Mouse (Mus musculus): Measurements from ENCODE around the gene Myocd.
A peak's percentile ranks its signal among the peaks of the same experiment; 100 is the strongest.

The Myocd gene

DNA sequence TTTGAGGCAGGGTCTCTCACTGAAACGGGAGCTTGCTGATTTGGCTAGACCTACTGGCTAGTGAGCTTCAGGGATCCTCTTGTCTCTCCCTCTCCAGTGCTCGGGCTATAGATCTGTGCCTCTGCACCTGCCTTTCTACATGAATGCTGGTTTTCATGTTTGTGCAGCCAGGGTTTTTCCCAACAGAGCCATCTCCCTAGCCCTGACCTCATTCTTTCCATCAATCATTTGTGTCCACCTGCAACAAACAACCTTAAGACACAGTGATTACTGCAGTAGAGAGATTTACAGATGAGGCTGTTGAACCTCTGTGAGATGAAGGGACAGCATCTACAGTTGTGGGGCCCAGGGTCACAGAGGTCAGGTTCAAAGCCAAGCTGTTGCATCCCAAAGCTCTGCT is 56.0 kb downstream of the Myocd start:
- no peak for DNase-seq

DNA sequence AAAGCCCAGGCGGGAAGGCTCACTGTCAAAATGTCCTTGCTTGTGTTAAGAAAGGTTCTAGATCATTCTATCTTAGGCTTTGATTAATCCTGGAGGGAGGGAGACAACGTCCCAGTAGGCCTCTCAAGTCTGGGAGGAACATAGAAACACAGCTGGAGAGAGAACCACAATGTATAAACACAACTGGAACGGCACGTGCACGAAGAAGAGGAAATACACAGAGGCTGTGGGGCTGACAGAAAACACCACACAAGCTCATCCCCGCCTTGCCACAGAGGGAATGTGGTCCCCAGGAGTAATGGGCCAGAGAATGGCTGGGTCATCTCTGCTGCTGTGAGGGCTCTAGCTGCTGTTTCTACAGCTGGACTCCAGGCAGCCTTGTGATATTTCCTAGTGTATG is 58.1 kb downstream of the Myocd start:
- DNase-seq = no peak

DNA sequence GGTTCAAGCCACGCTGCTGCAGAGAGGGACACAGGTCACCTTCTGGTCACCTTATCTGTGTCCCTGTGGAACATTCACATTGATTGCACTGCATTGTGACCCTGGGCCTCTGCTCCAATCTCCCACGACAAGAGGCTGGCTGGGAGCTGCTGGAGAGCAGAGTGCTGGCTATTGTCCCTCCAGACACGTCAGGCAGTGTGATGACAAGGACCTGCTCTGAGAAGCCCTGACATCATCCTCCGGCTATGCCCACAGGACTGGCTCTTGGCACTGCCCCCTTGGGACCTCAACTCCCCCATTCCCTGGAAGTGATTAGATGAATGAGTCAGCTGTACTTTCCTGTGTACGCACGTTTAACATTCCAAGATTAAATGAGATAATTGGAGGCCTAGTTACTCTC is 60.3 kb downstream of the Myocd start:
- peak; percentile 43 for DNase-seq

DNA sequence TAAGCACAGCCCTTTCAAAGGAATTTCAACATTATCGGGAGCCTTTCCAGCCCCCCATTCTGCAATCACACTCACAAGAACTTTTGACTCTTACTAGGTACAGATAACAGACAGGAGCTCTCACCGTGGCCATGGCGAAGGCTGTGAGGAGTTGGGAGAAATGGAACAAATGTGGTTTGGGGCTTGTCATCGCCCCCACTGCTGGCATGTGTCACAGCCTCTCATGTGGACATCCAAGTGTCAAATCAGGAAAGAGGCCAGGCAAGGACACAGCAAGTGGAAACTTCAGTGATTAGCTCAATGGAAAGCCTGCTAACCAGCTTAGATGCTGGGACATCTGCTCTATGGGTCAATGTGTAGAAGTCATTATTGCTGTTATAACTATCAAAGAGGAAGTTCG is 64.5 kb downstream of the Myocd start:
- peak; percentile 67 for DNase-seq

DNA sequence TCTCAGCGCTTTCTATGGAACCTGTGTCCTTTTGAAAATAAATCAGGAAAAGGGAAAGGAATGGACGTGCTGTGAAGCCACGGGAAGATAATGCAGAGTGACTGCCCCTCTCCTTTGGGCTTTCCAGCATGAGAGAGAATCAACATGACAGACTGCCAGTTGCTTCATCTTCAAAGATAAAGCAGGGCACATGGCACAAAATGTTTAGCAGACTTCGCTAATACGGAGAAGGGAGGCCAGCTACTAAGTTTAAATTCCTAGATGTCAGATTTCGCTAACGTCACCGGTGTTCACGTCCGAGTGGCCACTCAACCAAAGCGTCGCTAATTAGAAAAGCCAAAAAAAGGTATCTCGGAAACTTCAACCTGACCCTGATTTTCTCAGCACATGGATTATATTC is 65.1 kb downstream of the Myocd start:
- DNase-seq = peak; percentile 67

DNA sequence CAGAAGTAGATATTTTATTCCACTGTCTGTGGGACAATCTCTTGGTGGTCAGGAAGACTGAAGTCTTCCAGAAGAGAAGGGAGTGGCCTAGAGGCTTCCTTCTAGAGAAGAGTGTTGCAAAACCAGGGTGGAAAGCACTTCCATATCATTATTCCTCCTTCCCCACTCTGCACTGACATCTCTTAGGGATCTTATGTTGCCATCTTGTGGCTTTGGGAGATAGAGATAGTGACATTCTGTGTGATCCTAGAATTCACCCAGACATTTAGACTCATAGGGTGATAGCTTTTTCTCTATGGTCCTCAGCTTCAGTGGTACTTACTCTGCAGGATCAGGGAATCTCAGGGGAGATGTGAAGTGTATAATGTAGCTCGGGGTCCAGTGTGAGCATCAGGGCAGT is 66.8 kb downstream of the Myocd start:
- DNase-seq = no peak

DNA sequence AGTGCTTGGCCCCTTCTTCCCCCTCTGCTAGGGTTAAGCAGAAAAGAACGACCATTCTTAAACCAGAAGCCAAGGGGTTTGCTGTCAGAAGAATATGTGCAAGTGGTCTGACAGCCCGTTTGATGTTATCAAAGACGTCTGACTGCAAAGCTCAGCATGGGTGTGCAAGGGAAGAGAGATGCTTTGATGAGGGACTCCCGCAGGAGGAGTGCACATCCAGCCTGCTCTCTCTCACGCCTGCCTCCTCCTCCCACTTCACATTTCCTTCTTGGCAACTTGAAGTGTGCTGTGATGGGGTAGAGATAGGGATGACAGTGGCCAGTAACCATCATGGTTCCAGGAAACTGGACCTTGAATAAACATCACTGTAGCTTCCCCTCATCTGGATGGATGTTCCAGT is 67.6 kb downstream of the Myocd start:
- DNase-seq = no peak

DNA sequence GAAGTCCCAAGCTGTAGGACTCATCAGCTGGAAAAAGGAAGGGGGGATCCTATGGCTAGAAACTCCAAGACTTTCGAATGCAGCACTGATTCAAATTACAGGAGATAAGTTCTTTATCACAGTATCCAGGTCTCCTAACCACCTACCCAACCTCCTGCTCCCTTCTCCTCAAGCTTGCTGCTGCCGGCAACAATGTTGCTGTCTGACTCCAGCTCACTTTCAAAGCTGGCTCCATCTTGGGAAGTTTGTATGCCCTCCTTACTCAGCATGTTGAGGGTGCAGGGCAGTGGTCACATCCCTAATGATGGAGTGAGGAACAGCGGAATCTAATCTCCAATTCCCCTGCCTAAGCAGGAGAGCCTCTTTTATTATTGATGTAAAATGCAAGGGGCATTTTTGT is 71.8 kb downstream of the Myocd start:
- no peak for DNase-seq

DNA sequence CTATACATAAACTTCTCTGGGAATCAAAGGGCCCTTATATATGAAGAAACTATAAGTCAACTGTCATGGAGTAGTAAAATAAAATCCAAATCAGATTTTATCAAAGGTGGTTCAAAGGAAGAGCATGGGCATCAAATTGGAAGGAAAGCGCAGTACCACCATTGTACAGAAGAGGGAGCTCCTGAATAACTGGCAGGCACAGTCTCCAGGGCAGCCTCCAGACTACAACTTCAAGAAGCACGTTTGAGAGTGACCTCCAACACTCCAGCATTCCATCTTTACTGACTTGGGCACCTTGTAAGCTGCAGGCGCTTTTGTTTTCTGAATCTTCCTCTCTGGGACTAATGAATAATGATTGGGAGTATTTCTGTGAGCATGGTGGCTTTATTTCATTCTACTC is 72.5 kb downstream of the Myocd start:
- DNase-seq = peak; percentile 80

DNA sequence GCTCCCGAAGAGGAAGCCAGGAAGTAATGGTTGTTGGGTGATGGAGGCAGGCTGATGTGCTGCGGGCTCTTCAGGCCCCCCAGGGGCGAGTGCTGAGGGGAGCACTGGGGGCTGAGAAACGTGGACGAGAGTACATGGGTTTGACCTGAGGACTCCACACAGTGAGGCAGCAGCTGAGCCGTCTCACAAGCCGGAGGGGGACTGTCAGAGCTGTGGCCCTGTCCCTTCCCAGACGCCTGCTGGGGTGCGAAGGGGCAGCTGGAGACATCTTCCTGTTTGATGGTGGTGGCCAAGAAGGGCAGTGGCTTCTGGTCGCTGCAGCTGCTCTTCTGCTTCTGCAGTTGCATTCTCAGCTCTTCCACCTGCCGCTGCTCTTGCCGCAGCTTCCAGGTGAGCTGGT is 82.8 kb downstream of the Myocd start:
- no peak for DNase-seq

DNA sequence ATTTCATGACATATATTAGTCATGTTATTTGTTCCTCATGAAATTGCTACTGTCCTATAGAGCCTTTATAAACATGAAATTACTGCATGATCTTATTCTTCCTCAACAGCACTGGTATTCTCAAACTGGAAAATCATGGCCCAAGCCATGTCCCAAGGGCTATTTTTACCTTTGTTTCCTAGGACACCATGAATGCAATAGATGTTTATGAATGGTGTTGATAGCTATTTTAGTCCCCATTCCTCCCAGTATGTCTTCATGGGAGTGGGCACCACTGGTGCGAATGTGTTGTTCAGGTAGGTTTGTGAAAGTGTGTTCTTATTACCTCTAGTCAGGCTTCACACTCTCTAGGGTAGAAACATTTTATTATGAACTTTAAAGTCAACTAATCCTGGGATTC is 84.7 kb downstream of the Myocd start:
- DNase-seq = no peak

DNA sequence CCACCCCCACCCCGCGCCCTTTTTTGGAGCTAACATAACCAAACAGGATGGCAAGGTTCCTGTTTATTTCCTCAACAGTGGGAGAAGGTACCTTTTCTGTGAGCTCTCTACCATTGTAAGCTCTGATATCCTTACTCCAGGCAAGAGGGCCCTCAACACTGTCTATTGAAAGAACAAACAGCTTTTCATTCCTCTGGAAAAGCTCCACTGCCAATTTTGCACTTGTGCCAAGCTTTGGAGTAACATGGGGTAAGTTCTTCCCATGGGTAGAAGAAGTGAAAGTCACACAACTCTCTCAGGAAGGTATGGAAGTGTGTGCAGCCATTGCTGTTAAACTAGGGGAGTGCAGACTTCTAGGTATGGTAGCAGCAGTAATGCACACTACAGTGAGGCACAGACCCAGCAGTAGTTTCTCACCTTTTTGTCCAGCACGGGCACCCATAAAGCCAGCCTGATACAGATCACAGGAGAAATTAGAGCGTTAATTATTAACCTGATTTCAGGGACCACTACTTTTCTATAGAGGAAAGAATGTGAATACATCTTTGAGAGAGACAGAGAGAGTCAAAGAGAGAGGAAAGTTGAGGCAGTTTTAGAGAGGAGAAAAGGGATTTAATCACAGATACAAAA is 99.6 kb downstream of the Myocd start:
- DNase-seq = no peak

DNA sequence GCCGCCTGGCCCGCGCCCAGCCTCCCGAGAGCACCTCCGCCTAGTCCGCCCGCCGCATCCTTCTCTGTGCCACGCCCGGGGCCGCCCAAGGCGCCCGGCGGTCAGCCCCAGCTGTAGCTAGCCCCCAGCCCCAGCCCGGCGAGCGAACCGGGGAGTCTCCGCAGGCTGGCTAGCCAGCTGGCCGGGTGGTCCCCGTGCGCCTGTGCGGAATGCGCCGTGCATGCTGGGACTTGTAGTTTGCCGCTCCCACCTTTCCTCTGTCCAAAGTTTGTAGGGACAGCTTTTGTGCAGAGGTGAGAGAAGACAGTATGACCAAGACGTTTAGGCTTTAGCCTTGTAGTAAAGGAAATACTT is 107.0 kb downstream of the Myocd start, which contains the start of gene Arhgap44:
Gene Arhgap44, minus strand, starts transcription at position 195 of the 354 bp plus-strand sequence.
- DNase-seq = peak; percentile 81

DNA sequence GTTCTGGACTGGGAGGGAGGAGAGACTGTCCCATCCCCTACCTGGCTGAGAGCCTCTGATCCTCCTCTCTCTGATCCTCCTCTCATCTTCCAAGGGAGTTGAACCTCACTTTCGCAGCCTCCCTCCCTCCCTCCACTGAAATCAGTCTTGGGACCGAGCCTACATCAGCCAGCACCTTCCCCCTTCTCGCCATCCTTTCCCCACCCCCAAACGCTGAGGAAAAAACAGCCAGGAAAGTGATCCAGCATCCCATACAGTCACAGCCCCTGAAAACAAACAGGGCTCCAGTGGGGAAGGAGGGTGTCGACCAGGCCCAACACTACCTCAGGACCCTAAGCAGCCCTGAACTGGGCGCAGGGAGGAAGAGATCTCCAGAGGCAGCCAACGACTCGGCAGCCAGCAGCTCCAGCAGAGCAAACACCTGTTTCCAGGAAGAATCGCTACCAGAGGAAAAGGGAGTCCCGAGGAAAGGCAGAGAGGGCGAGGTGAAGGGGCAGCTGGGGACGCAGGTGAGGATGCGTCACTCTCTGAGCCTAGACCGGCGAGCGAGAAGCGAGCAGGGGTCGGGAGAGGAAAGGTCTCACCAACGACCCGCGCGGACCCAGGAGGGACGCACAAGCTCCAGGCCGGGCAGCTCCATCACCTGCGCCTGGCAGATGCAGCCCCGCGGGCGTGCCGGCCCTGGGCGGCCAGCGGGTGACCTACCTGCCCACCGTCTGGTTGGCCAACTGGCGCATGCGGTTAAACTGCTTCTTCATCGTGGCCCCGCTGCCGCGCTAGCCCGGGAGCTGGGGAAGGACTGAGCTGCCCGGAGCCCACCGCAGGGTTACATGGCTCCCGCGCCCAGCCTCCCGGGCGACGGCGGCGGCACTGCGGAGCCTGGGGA is 107.7 kb downstream of the Myocd start:
- DNase-seq = no peak

DNA sequence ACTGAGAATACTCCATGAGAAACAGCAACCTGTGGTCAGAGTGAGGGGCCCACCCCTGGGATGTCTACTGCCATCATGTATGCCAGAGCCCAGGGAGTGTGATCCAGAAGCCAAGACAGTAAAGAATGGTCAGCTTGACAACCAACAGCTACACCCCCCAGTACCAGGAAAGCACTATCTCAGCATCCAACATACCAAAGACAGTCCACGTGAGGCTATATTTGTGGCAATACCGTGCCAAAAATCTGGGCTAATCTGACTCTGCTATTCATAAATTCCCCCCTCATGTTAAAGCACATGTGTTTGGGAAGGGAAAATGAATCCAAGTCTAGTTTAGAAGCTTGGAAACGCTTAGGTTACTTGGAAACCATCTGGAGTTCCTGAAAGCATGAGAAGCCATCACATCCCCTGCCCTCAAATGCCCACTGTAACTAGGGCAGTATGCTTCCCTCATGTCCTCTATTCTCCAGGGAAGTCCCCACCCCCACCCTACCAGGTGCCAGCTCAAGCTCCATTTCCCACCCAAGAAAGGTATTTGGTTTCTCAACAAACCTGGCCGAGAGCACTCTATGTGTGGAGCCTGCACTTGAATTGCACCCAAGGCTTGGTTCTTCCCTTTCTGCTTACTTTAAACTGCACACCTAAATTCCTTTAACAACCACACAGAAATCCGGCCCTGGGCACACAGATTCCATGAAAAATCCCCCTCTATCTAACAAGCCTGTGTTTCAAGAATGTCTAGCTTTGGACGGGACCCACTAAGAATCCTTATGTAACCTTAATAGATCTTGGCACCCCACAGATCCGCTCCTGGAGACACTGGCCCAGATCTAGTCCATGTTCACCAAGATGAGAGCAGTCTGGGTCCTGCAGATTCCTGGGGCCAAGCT is 108.6 kb downstream of the Myocd start:
- no peak for DNase-seq

DNA sequence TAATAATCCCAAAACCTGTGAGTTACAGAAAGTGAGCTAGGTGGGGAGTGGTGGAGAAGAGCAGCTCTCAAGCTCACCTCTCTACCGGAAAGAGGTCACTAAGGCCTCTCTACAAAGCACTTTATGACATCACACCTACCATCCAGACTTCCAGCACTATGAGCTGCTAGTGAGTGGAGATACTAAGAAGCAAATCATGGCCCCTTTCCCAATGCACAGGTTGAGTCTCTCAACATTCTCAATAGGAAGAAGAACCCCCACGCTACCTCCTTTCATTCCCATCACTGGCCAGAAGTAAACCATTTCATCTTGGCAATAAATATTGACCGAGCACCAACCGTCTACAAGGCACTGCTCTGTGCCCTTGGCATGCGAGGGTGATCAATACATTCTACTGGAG is 110.0 kb downstream of the Myocd start, which contains the start of gene 1700086D15Rik:
Gene 1700086D15Rik, minus strand, starts transcription at position 101 of the 400 bp plus-strand sequence.
- no peak for DNase-seq

DNA sequence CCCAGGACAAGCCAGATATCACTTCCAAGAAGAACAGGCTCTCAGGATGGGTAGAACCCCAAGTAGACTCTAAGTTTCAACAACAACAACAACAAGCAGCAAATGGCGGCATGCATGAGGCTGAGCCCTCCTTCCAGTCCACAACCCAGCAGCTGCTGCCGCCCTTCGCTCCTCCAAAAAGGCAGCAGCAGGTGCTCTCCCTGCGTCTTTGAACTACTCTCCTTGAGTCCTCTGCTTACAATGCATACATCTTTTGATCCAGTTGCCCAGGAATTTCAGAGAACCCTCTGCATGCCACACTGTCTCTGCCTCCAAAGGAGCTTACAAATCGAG is 111.2 kb downstream of the Myocd start:
- no peak for DNase-seq

DNA sequence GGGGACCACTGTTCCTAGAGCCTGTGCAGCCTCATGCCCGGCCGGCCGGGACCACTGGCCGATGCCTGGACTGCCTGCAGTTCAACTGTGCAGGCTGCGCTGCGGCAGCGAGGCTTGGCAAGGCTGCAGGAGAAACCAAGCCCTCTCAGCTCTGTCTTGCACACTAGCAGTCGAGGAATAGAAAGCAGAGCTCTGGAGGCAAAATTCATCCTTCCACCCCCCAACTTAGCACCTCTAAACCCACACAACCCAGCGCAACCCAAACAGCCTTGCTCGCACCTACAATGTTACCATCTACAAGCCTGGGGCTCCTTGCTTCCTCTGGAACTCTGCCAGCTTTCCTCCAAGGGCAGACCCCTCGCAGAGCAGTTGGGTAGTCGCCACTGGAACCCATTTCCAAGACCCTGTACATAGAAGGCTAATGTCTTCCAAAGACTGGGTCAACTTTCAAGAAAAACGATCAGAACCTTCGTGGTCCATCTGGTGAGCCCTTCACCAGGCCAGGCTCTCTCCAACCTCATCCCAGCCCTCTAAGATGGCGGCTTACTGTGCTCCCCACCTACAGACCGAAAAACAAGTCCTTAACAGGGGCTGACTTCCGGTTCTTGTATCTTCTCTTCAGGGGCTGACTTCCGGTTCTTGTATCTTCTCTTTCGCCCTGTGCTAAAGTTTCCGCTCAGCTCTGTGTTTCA is 111.7 kb downstream of the Myocd start:
- no peak for DNase-seq

DNA sequence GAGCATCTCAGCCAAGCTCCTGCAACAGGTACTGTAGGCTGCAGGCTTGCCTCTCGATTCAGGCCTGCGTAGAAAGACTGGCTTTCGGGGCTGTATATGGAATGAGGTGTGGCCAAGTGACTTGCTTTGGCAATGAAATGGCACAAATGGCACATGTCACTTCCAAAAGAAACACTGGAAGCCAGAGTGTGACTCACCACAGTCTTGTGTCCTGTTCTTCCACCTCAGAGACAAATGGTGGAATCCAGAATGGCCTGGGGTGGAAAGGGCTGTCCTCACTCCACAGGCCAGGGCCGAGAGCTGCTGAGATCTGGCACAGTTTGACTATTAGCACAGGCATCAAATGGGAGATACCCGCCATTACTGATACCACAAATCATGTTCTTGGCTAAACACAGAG is 116.8 kb downstream of the Myocd start:
- DNase-seq = no peak

DNA sequence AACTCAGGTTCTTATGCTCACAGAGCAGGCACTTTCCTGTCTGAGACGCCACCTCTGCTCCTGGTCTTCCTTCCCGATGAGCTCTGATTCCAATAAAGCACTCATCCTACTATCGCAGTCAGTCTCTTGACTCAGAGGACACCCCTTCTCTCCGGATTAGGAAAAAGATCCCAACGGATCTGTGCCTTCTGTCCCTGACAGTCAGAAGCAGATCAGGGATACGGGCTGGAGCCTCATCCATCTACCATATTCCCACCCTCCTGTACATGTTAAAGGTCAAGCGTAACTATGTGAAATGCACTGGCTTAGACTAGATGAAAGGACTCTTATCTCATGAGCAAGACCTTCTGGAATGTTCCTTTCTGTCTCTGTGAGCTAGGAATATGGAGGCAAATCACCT is 121.3 kb downstream of the Myocd start:
- no peak for DNase-seq

DNA sequence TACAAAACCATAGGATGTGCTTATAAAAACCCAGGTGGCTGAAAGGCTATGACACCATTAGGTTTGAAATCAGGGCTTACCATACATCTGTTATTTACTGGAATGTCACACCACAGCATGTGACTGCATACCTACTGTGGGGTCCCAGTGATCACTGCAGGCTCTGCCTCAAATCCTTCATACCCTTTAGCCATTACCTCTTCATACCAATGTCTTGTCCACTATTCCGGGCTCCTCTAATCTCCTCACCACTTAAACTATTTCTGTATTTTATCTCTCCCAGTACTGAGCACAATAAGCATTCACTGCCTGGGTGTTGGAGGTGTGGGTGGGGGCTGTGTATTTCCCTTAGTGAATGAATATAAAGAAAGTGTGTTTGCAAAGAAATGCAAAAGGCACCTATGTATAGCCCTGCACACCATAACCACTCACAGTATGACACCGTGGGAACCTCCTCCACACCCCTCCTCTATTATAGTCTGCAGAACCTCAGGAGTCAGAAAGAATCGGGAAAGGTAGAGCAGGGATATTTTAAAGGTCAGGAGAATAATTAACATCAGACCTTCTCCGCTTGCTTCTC is 126.9 kb downstream of the Myocd start:
- DNase-seq = no peak

DNA sequence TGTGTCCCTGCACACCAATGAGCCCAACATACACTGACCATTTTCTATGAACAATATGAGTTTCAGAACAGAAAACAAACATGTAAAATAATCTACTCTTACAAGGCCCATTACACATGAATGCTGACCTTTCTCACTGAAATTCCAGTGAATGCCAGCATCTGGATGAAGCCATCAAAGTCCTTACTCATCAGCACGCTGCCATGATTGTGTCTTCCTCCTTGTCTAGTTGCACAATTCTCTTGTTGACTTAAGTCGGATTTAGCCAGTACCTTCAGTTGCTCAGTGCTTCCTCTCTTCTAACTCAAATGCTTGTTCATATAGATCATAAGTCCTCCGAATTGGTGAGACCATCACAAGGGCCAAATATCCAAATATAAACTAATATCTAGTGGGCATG is 130.8 kb downstream of the Myocd start:
- DNase-seq = no peak
